Mouse (Mus musculus): Measurements from ENCODE around the gene Rpl29. TPM values are rescaled to one million over a fixed set of nuclear protein-coding genes. Genes with fewer than 3 reads are reported as not detected.

Gene Rpl29
- polyA plus RNA-seq, 1 experiment from 2014 or later: 696 TPM

GRCm38 (mm10) chr9:106447951-106448350, 18.7 kb downstream of the Rpl29 start:
- WGBS: 31% methylated on average over 9 of the region's 9 CpGs
- H3K4me1 ChIP-seq: peaks cover 60% of the 10 kb centered on the region
- no peak for ATAC-seq (ENCODE audit: extremely low read depth, insufficient number of reproducible peaks, low FRiP score, low TSS enrichment)

DNA sequence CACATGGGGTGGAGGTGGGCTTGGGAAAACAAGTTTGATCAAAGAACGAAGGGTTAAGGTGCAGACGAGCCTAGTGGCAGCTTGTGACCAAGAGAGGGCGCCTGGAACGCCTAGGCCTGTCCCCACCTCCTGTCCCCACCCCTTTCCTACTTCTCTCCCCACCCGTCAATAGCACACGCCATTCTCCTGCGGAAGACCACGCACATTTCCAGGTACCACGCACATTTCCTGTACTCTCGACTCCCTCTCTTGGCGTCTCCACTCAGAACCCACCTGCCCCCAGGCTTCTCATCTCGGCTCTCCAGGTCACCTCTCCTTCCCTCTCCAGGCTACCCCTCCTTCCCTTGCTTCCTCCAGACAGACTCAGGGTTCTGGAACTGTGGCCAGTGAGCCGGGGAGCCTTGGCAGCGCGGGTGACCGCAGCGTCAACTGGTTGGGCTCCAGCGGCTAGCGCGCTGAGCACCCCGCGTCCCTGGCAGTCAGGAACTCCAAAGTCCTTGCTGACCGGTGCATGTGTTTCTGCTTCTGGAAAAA, 19.3 kb downstream of the Rpl29 start:
- Histone ChIP-seq H3K36me3 (no peaks in the 10 kb centered on the region), H3K9me3 (no peaks in the 10 kb centered on the region), H3K27me3 (replicated peaks) (peaks cover 3% of the 10 kb centered on the region; the same call in 1 of the 2 replicates), H3K27ac (replicated peaks) (peak overlapping the region; percentile 79), H3K9ac (peak overlapping the region; percentile 86), H3K4me1 (peaks cover 65% of the 10 kb centered on the region), H3K4me3 (peak overlapping the region; percentile 68), H3K4me2 (peak overlapping the region; percentile 88)
- ATAC-seq (ENCODE audit: extremely low read depth, insufficient number of reproducible peaks, low FRiP score, low TSS enrichment): peak; percentile 11; the same call in 1 of the 2 replicates
- under 1% methylated on average over 23 of the region's 23 CpGs for WGBS

More at GRCm38 (mm10) chr9:106447951-106448350, 18.7 kb downstream of the Rpl29 start:
- no peaks in the 10 kb centered on the region for H3K9me3 ChIP-seq
- H3K27me3 ChIP-seq (replicated peaks): peaks cover 3% of the 10 kb centered on the region; the same call in 1 of the 2 replicates
- H3K36me3 ChIP-seq: no peaks in the 10 kb centered on the region
- H3K4me2 ChIP-seq: peak overlapping the region; percentile 88
- peak overlapping the region; percentile 86 for H3K9ac ChIP-seq
- peak overlapping the region; percentile 79 for H3K27ac ChIP-seq (replicated peaks)
- H3K4me3 ChIP-seq: peak overlapping the region; percentile 68

GRCm38 (mm10) chr9:106449947-106450346, 20.7 kb downstream of the Rpl29 start:
- peaks cover 3% of the 10 kb centered on the region; the same call in 1 of the 2 replicates for H3K27me3 ChIP-seq (replicated peaks)
- H3K4me2 ChIP-seq: peak overlapping the region; percentile 30; the same call in 1 of the 2 replicates
- no peaks in the 10 kb centered on the region for H3K9me3 ChIP-seq
- no peak overlapping the region for H3K4me3 ChIP-seq
- no peak overlapping the region for H3K27ac ChIP-seq (replicated peaks)
- H3K4me1 ChIP-seq: peaks cover 73% of the 10 kb centered on the region
- H3K9ac ChIP-seq: peak overlapping the region; percentile 64; the same call in 1 of the 2 replicates
- no peaks in the 10 kb centered on the region for H3K36me3 ChIP-seq
- ATAC-seq (ENCODE audit: extremely low read depth, insufficient number of reproducible peaks, low FRiP score, low TSS enrichment): no peak
- WGBS: 85% methylated on average over 8 of the region's 8 CpGs

DNA sequence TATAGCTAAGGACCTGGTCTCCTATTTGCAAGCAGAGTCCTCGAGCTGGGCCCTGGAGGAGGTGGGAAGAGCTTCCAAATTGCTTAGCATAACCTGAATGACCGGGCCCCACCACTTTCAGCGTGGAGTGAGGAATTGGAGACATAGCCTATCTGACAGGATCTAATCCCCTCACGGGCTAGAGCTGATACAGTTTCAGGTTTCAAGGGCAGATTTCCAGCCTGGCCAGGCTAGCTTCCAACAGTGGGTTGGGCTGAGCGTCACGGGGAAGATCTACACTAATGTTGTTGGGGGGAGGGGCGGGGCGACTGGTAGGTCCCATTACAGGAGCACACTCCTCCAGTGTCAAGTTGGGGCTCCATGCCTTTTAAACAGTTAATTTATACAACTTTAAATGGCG, 21.4 kb downstream of the Rpl29 start:
- Histone ChIP-seq H3K4me3 (no peak overlapping the region), H3K4me2 (peak overlapping the region; percentile 30)

DNA sequence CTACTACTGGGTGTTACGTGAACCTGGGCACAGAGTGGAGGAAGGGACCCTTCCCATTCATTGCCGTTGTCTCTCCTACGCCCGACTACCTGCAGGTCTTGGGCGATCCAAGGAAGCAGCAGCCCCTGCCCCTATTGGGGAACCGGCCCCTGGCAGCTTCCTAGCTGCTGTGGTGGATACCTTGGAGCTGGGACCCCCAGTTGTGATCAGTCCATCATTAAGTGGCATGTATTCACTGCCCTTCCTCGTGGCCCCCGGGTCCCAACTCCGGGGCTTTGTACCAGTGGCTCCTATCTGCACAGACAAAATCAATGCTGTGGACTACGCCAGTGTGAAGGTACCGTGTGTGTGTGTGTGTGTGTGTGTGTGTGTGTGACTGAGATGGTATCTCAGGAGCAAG, 22.0 kb downstream of the Rpl29 start:
- H3K4me2 ChIP-seq: peak overlapping the region; percentile 30
- H3K36me3 ChIP-seq: no peaks in the 10 kb centered on the region
- H3K9ac ChIP-seq: peak overlapping the region; percentile 64; the same call in 1 of the 2 replicates
- ATAC-seq (ENCODE audit: extremely low read depth, insufficient number of reproducible peaks, low FRiP score, low TSS enrichment): no peak
- WGBS: 67% methylated on average over 11 of the region's 11 CpGs
- no peaks in the 10 kb centered on the region for H3K9me3 ChIP-seq
- H3K27me3 ChIP-seq (replicated peaks): peaks cover 3% of the 10 kb centered on the region; the same call in 1 of the 2 replicates
- H3K4me3 ChIP-seq: no peak overlapping the region
- no peak overlapping the region for H3K27ac ChIP-seq (replicated peaks)
- H3K4me1 ChIP-seq: peaks cover 82% of the 10 kb centered on the region

More for the DNA sequence above, 21.4 kb downstream of the Rpl29 start:
- 12% methylated on average over 9 of the region's 9 CpGs for WGBS
- Histone ChIP-seq H3K27ac (replicated peaks) (peak overlapping the region; percentile 59; the same call in 1 of the 2 replicates), H3K9me3 (no peaks in the 10 kb centered on the region), H3K4me1 (peaks cover 80% of the 10 kb centered on the region), H3K36me3 (no peaks in the 10 kb centered on the region), H3K9ac (peak overlapping the region; percentile 64), H3K27me3 (replicated peaks) (peaks cover 3% of the 10 kb centered on the region; the same call in 1 of the 2 replicates)
- no peak for ATAC-seq (ENCODE audit: extremely low read depth, insufficient number of reproducible peaks, low FRiP score, low TSS enrichment)

DNA sequence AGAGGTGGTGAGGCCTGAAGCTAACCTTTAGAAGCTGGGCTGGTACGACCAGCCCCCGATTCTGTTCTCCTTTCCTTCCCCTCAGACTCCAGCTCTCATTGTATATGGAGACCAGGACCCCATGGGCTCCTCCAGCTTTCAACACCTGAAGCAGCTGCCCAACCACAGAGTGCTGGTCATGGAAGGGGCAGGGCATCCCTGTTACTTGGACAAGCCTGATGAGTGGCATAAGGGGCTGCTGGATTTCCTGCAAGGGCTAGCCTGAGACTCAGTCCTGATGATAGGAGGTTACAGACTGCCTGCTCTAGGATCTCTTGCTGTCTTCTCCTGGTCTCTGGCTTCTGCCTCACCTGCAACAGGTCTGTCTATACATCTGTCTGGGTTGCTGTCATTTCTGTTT, 22.6 kb downstream of the Rpl29 start:
- no peak for ATAC-seq (ENCODE audit: extremely low read depth, insufficient number of reproducible peaks, low FRiP score, low TSS enrichment)
- Histone ChIP-seq H3K4me3 (no peak overlapping the region), H3K27me3 (replicated peaks) (peaks cover 3% of the 10 kb centered on the region; the same call in 1 of the 2 replicates), H3K9me3 (no peaks in the 10 kb centered on the region), H3K9ac (no peak overlapping the region; the same call in 1 of the 2 replicates), H3K4me1 (peaks cover 82% of the 10 kb centered on the region), H3K27ac (replicated peaks) (no peak overlapping the region), H3K36me3 (no peaks in the 10 kb centered on the region), H3K4me2 (no peak overlapping the region)
- 43% methylated on average over 2 of the region's 2 CpGs for WGBS

DNA sequence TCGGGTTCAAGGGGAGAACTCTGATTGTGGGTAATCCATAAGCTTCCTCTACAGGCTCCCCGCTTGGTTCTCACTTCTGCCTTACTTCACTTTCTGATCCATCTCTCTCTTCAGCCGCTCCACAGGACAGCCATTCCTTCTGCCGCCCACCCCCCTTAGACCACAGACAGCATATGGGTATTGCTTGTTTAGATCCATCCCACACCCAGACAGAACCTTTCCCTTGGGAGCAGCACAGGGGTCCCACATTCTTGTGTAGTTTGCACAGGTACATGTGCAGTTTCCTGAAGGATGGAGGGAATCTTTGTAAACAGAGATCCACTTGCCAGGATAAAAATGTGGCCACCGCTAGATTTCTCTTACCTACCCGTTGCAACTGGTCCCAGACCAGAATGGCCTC, 23.1 kb downstream of the Rpl29 start:
- H3K4me3 ChIP-seq: peak overlapping the region; percentile 68; the same call in 1 of the 2 replicates
- WGBS: 44% methylated on average over 6 of the region's 6 CpGs
- H3K4me2 ChIP-seq: peak overlapping the region; percentile 95
- peaks cover 84% of the 10 kb centered on the region for H3K4me1 ChIP-seq
- H3K27ac ChIP-seq (replicated peaks): peak overlapping the region; percentile 84
- no peaks in the 10 kb centered on the region for H3K36me3 ChIP-seq
- ATAC-seq (ENCODE audit: extremely low read depth, insufficient number of reproducible peaks, low FRiP score, low TSS enrichment): no peak
- H3K27me3 ChIP-seq (replicated peaks): peaks cover 3% of the 10 kb centered on the region; the same call in 1 of the 2 replicates
- 0 out of 2 replicates have a peak overlapping the region, but pooled peaks have one; percentile 88 for H3K9ac ChIP-seq
- H3K9me3 ChIP-seq: no peaks in the 10 kb centered on the region

DNA sequence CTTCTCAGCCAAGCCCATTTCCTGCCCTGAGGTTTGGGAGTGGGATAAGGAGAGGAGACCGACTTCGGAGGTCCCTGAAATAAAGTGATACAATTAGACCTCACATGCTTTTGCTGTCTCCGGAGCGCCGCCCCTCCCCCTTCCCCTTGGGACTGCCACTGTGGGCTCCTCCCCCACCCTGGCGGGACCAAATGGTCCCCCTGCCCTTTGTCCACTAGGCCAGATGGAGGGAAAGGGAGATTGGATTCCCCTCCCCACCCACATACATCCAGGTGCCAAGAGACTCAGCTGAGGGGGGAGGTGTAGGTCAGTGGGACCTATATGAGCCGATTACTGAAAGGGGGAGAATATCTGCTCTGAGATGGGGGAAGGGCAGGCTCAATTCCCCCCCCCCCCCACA, 23.6 kb downstream of the Rpl29 start:
- H3K9me3 ChIP-seq: no peaks in the 10 kb centered on the region
- H3K36me3 ChIP-seq: 0 out of 2 replicates have a peak, but pooled peaks cover 1% of the 10 kb centered on the region
- no peak for ATAC-seq (ENCODE audit: extremely low read depth, insufficient number of reproducible peaks, low FRiP score, low TSS enrichment)
- H3K4me2 ChIP-seq: peak overlapping the region; percentile 95
- WGBS: 5% methylated on average over 6 of the region's 7 CpGs
- H3K27me3 ChIP-seq (replicated peaks): peaks cover 3% of the 10 kb centered on the region; the same call in 1 of the 2 replicates
- peak overlapping the region; percentile 68 for H3K4me3 ChIP-seq
- H3K27ac ChIP-seq (replicated peaks): peak overlapping the region; percentile 84
- H3K4me1 ChIP-seq: peaks cover 86% of the 10 kb centered on the region
- H3K9ac ChIP-seq: peak overlapping the region; percentile 88

GRCm38 (mm10) chr9:106453271-106454070, 24.2 kb downstream of the Rpl29 start, which contains the start of gene Pcbp4:
Pcbp4 (plus strand) TSS chr9:106453291.
- ATAC-seq (ENCODE audit: extremely low read depth, insufficient number of reproducible peaks, low FRiP score, low TSS enrichment): peak; percentile 58
- no peaks in the 10 kb centered on the region for H3K9me3 ChIP-seq
- H3K4me2 ChIP-seq: peak within 1 kb of the TSS; percentile 95
- peak within 1 kb of the TSS; percentile 88 for H3K9ac ChIP-seq
- peaks cover 87% of the 10 kb centered on the region for H3K4me1 ChIP-seq
- H3K27me3 ChIP-seq (replicated peaks): peaks cover 3% of the 10 kb centered on the region; the same call in 1 of the 2 replicates
- H3K36me3 ChIP-seq: 0 out of 2 replicates have a peak, but pooled peaks cover 8% of the 10 kb centered on the region
- WGBS: under 1% methylated on average over 38 of the region's 74 CpGs
- H3K4me3 ChIP-seq: peak within 1 kb of the TSS; percentile 68
- H3K27ac ChIP-seq (replicated peaks): peak within 1 kb of the TSS; percentile 84

- peaks cover 88% of the 10 kb centered on the region for H3K4me1 ChIP-seq
- WGBS: 2% methylated on average over 16 of the region's 20 CpGs
- H3K4me3 ChIP-seq: peak overlapping the region; percentile 68
- H3K4me2 ChIP-seq: peak overlapping the region; percentile 95
- peaks cover 3% of the 10 kb centered on the region; the same call in 1 of the 2 replicates for H3K27me3 ChIP-seq (replicated peaks)
- ATAC-seq (ENCODE audit: extremely low read depth, insufficient number of reproducible peaks, low FRiP score, low TSS enrichment): no peak; the same call in 1 of the 2 replicates
- H3K36me3 ChIP-seq: peaks cover 8% of the 10 kb centered on the region; the same call in 1 of the 2 replicates
- no peaks in the 10 kb centered on the region for H3K9me3 ChIP-seq
- H3K27ac ChIP-seq (replicated peaks): peak overlapping the region; percentile 84
- peak overlapping the region; percentile 88 for H3K9ac ChIP-seq
These were observed 25.0 kb downstream of the Rpl29 start for GRCm38 (mm10) chr9:106454071-106454761.

Measured in heart, embryonic 13.5 days (tissue).